Mouse (Mus musculus): ENCODE measurements at regions not wholly inside any gene's neighbourhood (a gene's known extent, or its start where the extent isn't known, plus 50 kb on each side); places are given as distances from the start of the nearest gene placed in this dataset.

DNA sequence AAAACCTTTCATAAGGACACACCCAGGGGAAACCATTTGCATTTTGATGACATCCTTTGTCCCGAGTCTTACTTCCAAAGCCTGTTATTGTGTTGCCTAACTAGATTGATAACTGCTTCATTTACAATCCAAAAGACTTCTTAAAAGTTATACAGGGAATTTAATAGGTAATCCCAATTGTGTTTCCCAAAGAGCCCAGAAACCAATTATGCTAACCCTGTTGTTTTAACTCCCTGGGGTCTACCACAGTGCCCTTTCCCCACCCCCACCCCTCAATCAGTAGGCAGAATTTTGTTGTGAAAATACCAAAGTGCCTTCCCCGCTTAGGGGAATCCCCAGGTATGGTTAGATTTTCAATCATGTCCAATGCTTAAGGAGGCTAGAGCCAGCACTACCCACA, 621.3 kb upstream of the Gm10131 start:
- Histone ChIP-seq H3K27ac (ENCODE audit: control insufficient read depth, low read depth, low read length) (no peak overlapping the region), H3K36me3 (ENCODE audit: control insufficient read depth in 1 of 2, insufficient read depth in 2 of 2, low read length in 2 of 2) (no peaks in the 10 kb centered on the region), H3K9me3 (replicated peaks; ENCODE audit: insufficient read depth, low read length) (no peaks in the 10 kb centered on the region), H3K27me3 (ENCODE audit: control insufficient read depth in 1 of 2, insufficient read depth in 2 of 2, low read length in 2 of 2) (no peaks in the 10 kb centered on the region), H3K79me2 (ENCODE audit: control insufficient read depth, insufficient read depth, low read length, poor library complexity) (no peaks in the 10 kb centered on the region), H3K4me1 (ENCODE audit: control insufficient read depth in 1 of 2, insufficient read depth in 2 of 2, low read length in 2 of 2) (no peaks in the 10 kb centered on the region), H3K9ac (ENCODE audit: control insufficient read depth, low read depth, low read length, poor library complexity, severe bottlenecking) (no peak overlapping the region), H3K4me3 (ENCODE audit: control insufficient read depth in 1 of 2, insufficient read depth in 1 of 2, low read depth in 2 of 2, low read length in 2 of 2) (no peak overlapping the region)
- TF ChIP-seq ELF1 (IDR thresholded peaks at IDR 0.05; ENCODE audit: low read depth, low read length) (no peak), MYB (IDR thresholded peaks at IDR 0.05; ENCODE audit: low read depth, low read length) (no peak), ZNF384 (IDR thresholded peaks at IDR 0.05; ENCODE audit: low read depth, low read length) (no peak), USF1 (IDR thresholded peaks at IDR 0.05; ENCODE audit: low read depth, low read length) (no peak), BHLHE40 (IDR thresholded peaks at IDR 0.05; ENCODE audit: borderline replicate concordance, low read depth, low read length) (no peak), TAL1 (IDR thresholded peaks at IDR 0.05; ENCODE audit: low read length) (no peak), MAFK (IDR thresholded peaks at IDR 0.05; ENCODE audit: borderline replicate concordance, low read depth, low read length) (no peak)
- no peak for DNase-seq (ENCODE audit: low read depth, low spot score)

DNA sequence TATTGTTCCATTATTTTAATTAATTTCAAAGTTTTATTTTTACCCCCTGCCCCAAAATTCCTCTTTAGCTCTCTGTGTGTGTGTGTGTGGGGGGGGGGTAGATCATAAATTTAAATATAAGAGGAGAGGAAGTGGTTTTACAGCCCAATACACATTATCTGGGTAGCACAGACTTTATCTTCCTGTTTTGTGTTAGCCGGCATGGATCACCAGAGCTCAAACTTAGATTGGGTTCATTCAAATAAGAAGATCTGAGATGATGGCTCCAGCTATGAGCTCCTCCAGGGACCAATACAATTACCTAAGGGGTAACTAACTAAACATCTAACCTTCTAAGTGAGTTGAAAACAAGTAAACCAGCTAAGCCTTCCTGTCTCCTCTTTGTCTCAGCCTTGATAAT, 620.8 kb upstream of the Gm10131 start:
- no peak for DNase-seq (ENCODE audit: low read depth, low spot score)
- no peaks in the 10 kb centered on the region for H3K9me3 ChIP-seq (replicated peaks; ENCODE audit: insufficient read depth, low read length)
- TF ChIP-seq JUND (IDR thresholded peaks at IDR 0.05; ENCODE audit: low read depth, low read length) (no peak), UBTF (IDR thresholded peaks at IDR 0.05; ENCODE audit: borderline replicate concordance, insufficient read depth, low read depth, low read length) (no peak), POLR2AphosphoS2 (IDR thresholded peaks at IDR 0.05; ENCODE audit: low read length) (no peak), ELF1 (IDR thresholded peaks at IDR 0.05; ENCODE audit: low read depth, low read length) (no peak), BHLHE40 (IDR thresholded peaks at IDR 0.05; ENCODE audit: borderline replicate concordance, low read depth, low read length) (no peak), USF2 (IDR thresholded peaks at IDR 0.05; ENCODE audit: borderline replicate concordance in 1 of 2, insufficient read depth in 1 of 2, low read depth in 1 of 2, low read length in 2 of 2) (no peak), ZKSCAN1 (IDR thresholded peaks at IDR 0.05; ENCODE audit: low read depth, low read length) (no peak)

DNA sequence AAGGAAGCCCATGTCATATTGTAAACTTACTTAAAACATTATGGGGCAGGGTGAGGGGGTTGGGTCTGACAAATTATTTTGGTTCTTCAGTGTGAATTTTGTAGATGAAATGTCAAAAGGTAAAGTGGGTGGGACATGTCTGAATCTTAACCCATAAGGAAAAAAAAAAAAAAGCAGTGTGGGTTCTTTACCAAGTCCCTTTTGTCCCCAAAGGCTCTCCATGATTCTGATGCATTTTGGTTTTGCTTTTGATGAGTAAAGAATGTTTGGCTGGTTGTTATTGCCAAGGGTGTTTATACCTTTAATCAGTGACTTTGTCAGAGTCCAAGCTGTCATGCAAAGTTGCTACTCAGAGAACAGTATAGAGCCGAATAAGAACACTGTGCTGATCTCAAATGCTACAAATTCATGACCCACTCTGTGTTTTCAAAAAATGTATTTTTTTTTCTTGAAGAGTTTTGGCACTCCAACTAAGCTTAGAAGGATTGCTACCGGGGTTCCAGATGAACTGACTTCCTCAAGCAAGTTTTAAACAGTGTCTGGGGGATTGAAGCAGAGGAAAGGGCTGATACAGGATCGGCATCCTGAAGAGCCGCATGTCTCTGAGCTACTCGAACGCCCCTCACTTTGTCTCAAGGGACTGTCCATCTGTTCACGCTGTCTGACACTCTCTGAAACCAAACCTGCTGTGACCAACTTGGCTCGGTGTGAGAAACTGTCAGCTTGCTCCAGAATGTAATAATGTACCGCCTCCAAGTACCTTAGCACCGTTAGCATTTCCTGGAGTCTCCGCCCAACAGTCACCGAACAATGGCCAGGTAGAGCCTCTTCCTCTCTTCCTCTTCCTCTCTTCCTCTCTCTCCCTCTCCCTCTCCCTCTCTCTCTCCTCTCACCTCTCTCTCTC, 619.8 kb upstream of the Gm10131 start:
- H3K4me3 ChIP-seq (ENCODE audit: control insufficient read depth in 1 of 2, insufficient read depth in 1 of 2, low read depth in 2 of 2, low read length in 2 of 2), result no peak overlapping the region
- no peaks in the 10 kb centered on the region for H3K4me1 ChIP-seq (ENCODE audit: control insufficient read depth in 1 of 2, insufficient read depth in 2 of 2, low read length in 2 of 2)
- no peak for DNase-seq (ENCODE audit: low read depth, low spot score)
- no peaks in the 10 kb centered on the region for H3K79me2 ChIP-seq (ENCODE audit: control insufficient read depth, insufficient read depth, low read length, poor library complexity)
- H3K9me3 ChIP-seq (replicated peaks; ENCODE audit: insufficient read depth, low read length), result no peaks in the 10 kb centered on the region
- H3K36me3 ChIP-seq (ENCODE audit: control insufficient read depth in 1 of 2, insufficient read depth in 2 of 2, low read length in 2 of 2), result no peaks in the 10 kb centered on the region
- H3K9ac ChIP-seq (ENCODE audit: control insufficient read depth, low read depth, low read length, poor library complexity, severe bottlenecking), result no peak overlapping the region
- no peak overlapping the region for H3K27ac ChIP-seq (ENCODE audit: control insufficient read depth, low read depth, low read length)
- H3K27me3 ChIP-seq (ENCODE audit: control insufficient read depth in 1 of 2, insufficient read depth in 2 of 2, low read length in 2 of 2), result no peaks in the 10 kb centered on the region
- TF ChIP-seq RAD21 (IDR thresholded peaks at IDR 0.05; ENCODE audit: low read depth, low read length), result no peak
- TF ChIP-seq MAFK (IDR thresholded peaks at IDR 0.05; ENCODE audit: borderline replicate concordance, low read depth, low read length), result no peak
- no peak for TF ChIP-seq ELF1 (IDR thresholded peaks at IDR 0.05; ENCODE audit: low read depth, low read length)
- TF ChIP-seq MAX (IDR thresholded peaks at IDR 0.05; ENCODE audit: low read length), result no peak
- TF ChIP-seq ETS1 (IDR thresholded peaks at IDR 0.05; ENCODE audit: low read depth, low read length), result no peak
- no peak for TF ChIP-seq POLR2AphosphoS2 (IDR thresholded peaks at IDR 0.05; ENCODE audit: low read length)
- no peak for TF ChIP-seq NRF1 (IDR thresholded peaks at IDR 0.05; ENCODE audit: insufficient read depth, low read depth, low read length, poor library complexity, severe bottlenecking)
- no peak for TF ChIP-seq KAT2A (conservative IDR thresholded peaks at IDR 0.05; ENCODE audit: low read depth, low read length)
- no peak for TF ChIP-seq JUND (IDR thresholded peaks at IDR 0.05; ENCODE audit: low read depth, low read length)
- no peak for TF ChIP-seq TCF12 (IDR thresholded peaks at IDR 0.05; ENCODE audit: low read depth, low read length)
- no peak for TF ChIP-seq NELFE (IDR thresholded peaks at IDR 0.05; ENCODE audit: low read depth, low read length)
- no peak for TF ChIP-seq SMC3 (IDR thresholded peaks at IDR 0.05; ENCODE audit: low read depth, low read length)
- TF ChIP-seq EP300 (IDR thresholded peaks at IDR 0.05; ENCODE audit: low read depth in 1 of 2, low read length in 2 of 2), result no peak
- no peak for TF ChIP-seq HCFC1 (IDR thresholded peaks at IDR 0.05; ENCODE audit: low read depth, low read length)
- TF ChIP-seq ZNF384 (IDR thresholded peaks at IDR 0.05; ENCODE audit: low read depth, low read length), result no peak

More for the DNA sequence above, 620.8 kb upstream of the Gm10131 start:
- no peak overlapping the region for H3K4me3 ChIP-seq (ENCODE audit: control insufficient read depth in 1 of 2, insufficient read depth in 1 of 2, low read depth in 2 of 2, low read length in 2 of 2)
- no peaks in the 10 kb centered on the region for H3K79me2 ChIP-seq (ENCODE audit: control insufficient read depth, insufficient read depth, low read length, poor library complexity)
- no peaks in the 10 kb centered on the region for H3K27me3 ChIP-seq (ENCODE audit: control insufficient read depth in 1 of 2, insufficient read depth in 2 of 2, low read length in 2 of 2)
- no peak overlapping the region for H3K27ac ChIP-seq (ENCODE audit: control insufficient read depth, low read depth, low read length)
- H3K36me3 ChIP-seq (ENCODE audit: control insufficient read depth in 1 of 2, insufficient read depth in 2 of 2, low read length in 2 of 2), result no peaks in the 10 kb centered on the region
- H3K9ac ChIP-seq (ENCODE audit: control insufficient read depth, low read depth, low read length, poor library complexity, severe bottlenecking), result no peak overlapping the region
- no peaks in the 10 kb centered on the region for H3K4me1 ChIP-seq (ENCODE audit: control insufficient read depth in 1 of 2, insufficient read depth in 2 of 2, low read length in 2 of 2)

Data from MEL (cell line).